Mouse (Mus musculus) erythroblast, embryonic 14.5 days (primary cell): ENCODE measurements around the gene Il18bp. TPM values are rescaled to one million over a fixed set of nuclear protein-coding genes. Genes with fewer than 3 reads are reported as not detected.
"Not testable (repeated sequence)": the region's sequence is repeated elsewhere in the genome, so short reads cannot be mapped to it uniquely, and the experiment has no call there.

ENCODE experiments used
- H3K27me3 ChIP-seq: 2 replicates; pipeline ENCODE4 v1.6.1; 2012; ENCODE audit warnings: inconsistent platforms; ENCODE audit not compliant: control insufficient read depth
- H3K36me3 ChIP-seq: 2 replicates; pipeline ENCODE4 v1.6.1; 2012; ENCODE audit warnings: mild to moderate bottlenecking, inconsistent platforms; ENCODE audit not compliant: control insufficient read depth
- H3K4me1 ChIP-seq: 2 replicates; pipeline ENCODE4 v1.6.1; 2012; ENCODE audit warnings: inconsistent platforms; ENCODE audit not compliant: control insufficient read depth
- H3K4me3 ChIP-seq: replicated peaks from 2 replicates; pipeline ENCODE3; 2012; ENCODE audit warnings: moderate library complexity, mild to moderate bottlenecking, inconsistent platforms
- H3K9me3 ChIP-seq: 2 replicates; pipeline ENCODE4 v1.6.1; 2012; ENCODE audit warnings: low read length, inconsistent platforms, mixed read lengths; ENCODE audit not compliant: control insufficient read depth
- GATA1 ChIP-seq: IDR thresholded peaks from 2 replicates; pipeline ENCODE4 v1.6.1; 2012; ENCODE audit warnings: low read length, inconsistent platforms, mixed read lengths
- TAL1 ChIP-seq: IDR thresholded peaks from 3 replicates; pipeline ENCODE4 v1.6.1; 2012; ENCODE audit warnings: low read length, inconsistent platforms, mixed read lengths
- polyA plus RNA-seq: library from polyadenylated mRNA; stranded (reverse); fragments of >175 nt; gene quantifications from 2 replicates; pipeline ENCODE4 v1.2.3, GENCODE M21; 2012

Gene Il18bp
- polyA plus RNA-seq, 1 experiment = 1.0 TPM

- Histone ChIP-seq H3K9me3 (no peaks in the 10 kb centered on the region), H3K36me3 (peaks cover 96% of the 10 kb centered on the region), H3K4me3 (no peak overlapping the region), H3K27me3 (no peaks in the 10 kb centered on the region), H3K4me1 (no peaks in the 10 kb centered on the region)
- TF ChIP-seq GATA1 = no peak
- TF ChIP-seq TAL1 = no peak
Measured at GRCm38 (mm10) chr7:102035534-102035933, 17.0 kb upstream of the Il18bp start.

- no peaks in the 10 kb centered on the region for H3K27me3 ChIP-seq
- peaks cover 95% of the 10 kb centered on the region for H3K36me3 ChIP-seq
- TF ChIP-seq GATA1 = no peak
- TF ChIP-seq TAL1 = no peak
- no peaks in the 10 kb centered on the region for H3K9me3 ChIP-seq
- no peaks in the 10 kb centered on the region for H3K4me1 ChIP-seq
- H3K4me3 ChIP-seq = no peak overlapping the region
Measured at GRCm38 (mm10) chr7:102034904-102035303, 16.4 kb upstream of the Il18bp start.

GRCm38 (mm10) chr7:102025187-102026119 is 7.0 kb upstream of the Il18bp start:
- H3K36me3 ChIP-seq = peaks cover 81% of the 10 kb centered on the region
- TF ChIP-seq GATA1 (no peak), TAL1 (no peak)
- no peak overlapping the region for H3K4me3 ChIP-seq
- no peaks in the 10 kb centered on the region for H3K27me3 ChIP-seq
- H3K9me3 ChIP-seq = no peaks in the 10 kb centered on the region
- H3K4me1 ChIP-seq = peaks cover 6% of the 10 kb centered on the region

- TF ChIP-seq GATA1 = no peak
- no peak for TF ChIP-seq TAL1
- H3K27me3 ChIP-seq = no peaks in the 10 kb centered on the region
- H3K4me1 ChIP-seq = peaks cover 6% of the 10 kb centered on the region
- no peak overlapping the region for H3K4me3 ChIP-seq
- peaks cover 85% of the 10 kb centered on the region for H3K36me3 ChIP-seq
- H3K9me3 ChIP-seq = no peaks in the 10 kb centered on the region
Measured at GRCm38 (mm10) chr7:102023821-102024220, 5.3 kb upstream of the Il18bp start.

- not testable (repeated sequence) for H3K9me3 ChIP-seq, H3K27me3 ChIP-seq, H3K4me3 ChIP-seq
- Histone ChIP-seq H3K36me3 (peaks cover 94% of the 10 kb centered on the region), H3K4me1 (peaks cover 12% of the 10 kb centered on the region)
Measured at GRCm38 (mm10) chr7:102020934-102021333, 2.4 kb upstream of the Il18bp start.

GRCm38 (mm10) chr7:102019362-102019761 is 872 bp upstream of the Il18bp start:
- no peak overlapping the region for H3K4me3 ChIP-seq
- no peaks in the 10 kb centered on the region for H3K27me3 ChIP-seq
- peaks cover 6% of the 10 kb centered on the region; the same call in 1 of the 2 replicates for H3K4me1 ChIP-seq
- H3K36me3 ChIP-seq = peaks cover 96% of the 10 kb centered on the region
- no peak for TF ChIP-seq GATA1
- no peak for TF ChIP-seq TAL1
- H3K9me3 ChIP-seq = no peaks in the 10 kb centered on the region

GRCm38 (mm10) chr7:102018034-102018433 is 456 bp downstream of the Il18bp start:
- Histone ChIP-seq H3K36me3 (peaks cover 98% of the 10 kb centered on the region), H3K4me1 (peaks cover 6% of the 10 kb centered on the region; the same call in 1 of the 2 replicates)
- TF ChIP-seq GATA1 (no peak), TAL1 (no peak)

GRCm38 (mm10) chr7:102017452-102017851 is 1.0 kb downstream of the Il18bp start:
- TF ChIP-seq TAL1 (no peak), GATA1 (no peak)
- H3K4me1 ChIP-seq = peaks cover 6% of the 10 kb centered on the region; the same call in 1 of the 2 replicates
- H3K27me3 ChIP-seq = no peaks in the 10 kb centered on the region
- H3K4me3 ChIP-seq = no peak overlapping the region
- no peaks in the 10 kb centered on the region for H3K9me3 ChIP-seq
- peaks cover 98% of the 10 kb centered on the region for H3K36me3 ChIP-seq

More at GRCm38 (mm10) chr7:102018034-102018433, 456 bp downstream of the Il18bp start:
- H3K27me3 ChIP-seq = no peaks in the 10 kb centered on the region
- no peak overlapping the region for H3K4me3 ChIP-seq
- H3K9me3 ChIP-seq = no peaks in the 10 kb centered on the region

- Histone ChIP-seq H3K27me3 (no peaks in the 10 kb centered on the region), H3K4me3 (no peak overlapping the region), H3K4me1 (peaks cover 6% of the 10 kb centered on the region; the same call in 1 of the 2 replicates), H3K36me3 (peaks cover 98% of the 10 kb centered on the region), H3K9me3 (no peaks in the 10 kb centered on the region)
- TF ChIP-seq TAL1 (no peak), GATA1 (no peak)
Measured at GRCm38 (mm10) chr7:102016936-102017335, 1.6 kb downstream of the Il18bp start.
